Mouse (Mus musculus): ENCODE results near the gene Cacna1g. TPM values are rescaled to one million over a fixed set of nuclear protein-coding genes. Genes with fewer than 3 reads are reported as not detected.

Cacna1g gene
- total and polyA plus RNA-seq, 3 experiments: 1.7 to 3.7 (median 2.4) TPM

DNA sequence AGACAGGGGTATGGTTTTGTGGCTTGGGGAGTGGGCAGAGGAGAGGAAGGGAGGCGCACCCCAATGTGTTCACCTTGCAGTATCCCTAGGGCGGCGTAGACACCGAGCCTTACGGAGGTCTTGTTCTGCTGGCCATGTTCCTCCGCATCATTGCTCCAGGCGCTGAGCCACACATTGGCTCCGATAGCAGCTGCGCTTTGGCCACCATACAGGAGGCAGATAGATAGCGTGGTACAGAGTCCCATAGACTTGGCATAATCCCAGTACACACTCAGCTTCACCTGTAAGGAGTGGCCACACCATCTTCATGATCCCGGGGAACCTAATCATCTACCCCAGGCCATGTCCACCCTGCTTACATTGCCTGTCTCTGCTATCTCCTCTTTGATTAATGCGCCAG, 114.8 kb downstream of the Cacna1g start:
- H3K27ac ChIP-seq (ENCODE audit: insufficient read depth, low read depth): no peak overlapping the region
- no peak overlapping the region for H3K4me2 ChIP-seq (ENCODE audit: insufficient read depth, low read depth, poor library complexity, severe bottlenecking)
- no peak overlapping the region for H3K9ac ChIP-seq (ENCODE audit: insufficient read depth, low read depth)
- H3K36me3 ChIP-seq (replicated peaks in 1 of 2; ENCODE audit: control insufficient read depth in 1 of 2, insufficient read depth in 1 of 2, low read length in 1 of 2): no peaks in the 10 kb centered on the region
- peaks cover 24 to 53% of the 10 kb centered on the region in 2 experiments for H3K4me1 ChIP-seq (ENCODE audit: control insufficient read depth in 1 of 2, insufficient read depth in 2 of 2)
- dilution Hi-C loops (cut with MboI; ENCODE audit: extremely low pct_ligation_motif_present, extremely low pct_unique_long_range_greater_than_20kb, low sequenced_read_pairs) (no loop called here), in situ Hi-C loops (cut with MboI; ENCODE audit: low pct_ligation_motif_present, low pct_unique_long_range_greater_than_20kb, low sequenced_read_pairs) (no loop called here)
- no peak for DNase-seq (ENCODE audit: extremely low read depth)
- no peaks in the 10 kb centered on the region for H3K79me2 ChIP-seq (replicated peaks; ENCODE audit: control insufficient read depth, extremely low read depth, insufficient read depth, poor library complexity, severe bottlenecking)
- peaks cover 3% of the 10 kb centered on the region for H3K27me3 ChIP-seq (replicated peaks)
- H3K9me3 ChIP-seq (replicated peaks; ENCODE audit: low read length): no peaks in the 10 kb centered on the region
- H3K4me3 ChIP-seq (replicated peaks in 1 of 3; ENCODE audit: low read depth in 2 of 3, low read length in 2 of 3, poor library complexity in 1 of 3): no peak overlapping the region
- no peak for TF ChIP-seq MEF2A (IDR thresholded peaks at IDR 0.05; ENCODE audit: borderline replicate concordance, low read depth, low read length)
- no peak for TF ChIP-seq CTCF (conservative IDR thresholded peaks at IDR 0.05 in 1 of 2, IDR thresholded peaks at IDR 0.05 in 1 of 2; ENCODE audit: low read depth in 2 of 2, low read length in 2 of 2)
- no peak for TF ChIP-seq NELFE (IDR thresholded peaks at IDR 0.05; ENCODE audit: low read depth, low read length)
- TF ChIP-seq GABPA (IDR thresholded peaks at IDR 0.05; ENCODE audit: insufficient replicate concordance, low read depth, low read length): no peak
- no peak for TF ChIP-seq IRF4 (IDR thresholded peaks at IDR 0.05; ENCODE audit: low read depth, low read length)
- TF ChIP-seq MXI1 (IDR thresholded peaks at IDR 0.05; ENCODE audit: low read depth, low read length): no peak
- TF ChIP-seq TBP (conservative IDR thresholded peaks at IDR 0.05; ENCODE audit: low read depth, low read length): no peak
- no peak for TF ChIP-seq ETS1 (conservative IDR thresholded peaks at IDR 0.05; ENCODE audit: low read depth, low read length)
- TF ChIP-seq BHLHE40 (IDR thresholded peaks at IDR 0.05; ENCODE audit: low read depth, low read length): no peak
- TF ChIP-seq SMC3 (IDR thresholded peaks at IDR 0.05; ENCODE audit: low read depth, low read length): no peak
- TF ChIP-seq NRF1 (IDR thresholded peaks at IDR 0.05; ENCODE audit: low read depth, low read length): no peak

Other genes starting within 250 kb of the Cacna1g start
- gene Wfikkn2, start 228.2 kb downstream of the Cacna1g start, total RNA-seq (2012; rRNA removed): 0.04 and 0.08 TPM in 2 replicates
- 0.08 TPM in 1 of 2 replicates, not detected in the other for gene Wfikkn2, start 228.2 kb downstream of the Cacna1g start, total RNA-seq (2014; rRNA removed)
- 0.10 and 0.11 TPM in 2 replicates for gene Wfikkn2, start 228.2 kb downstream of the Cacna1g start, polyA plus RNA-seq (2012; ENCODE audit: insufficient read length, low read depth)
- 0.21 and 0.55 TPM in 2 replicates for gene Gm21885, start 192.3 kb downstream of the Cacna1g start, total RNA-seq (2012; rRNA removed)
- gene Gm21885, start 192.3 kb downstream of the Cacna1g start, total RNA-seq (2014; rRNA removed): not detected in 2 replicates
- gene Gm21885, start 192.3 kb downstream of the Cacna1g start, polyA plus RNA-seq (2012; ENCODE audit: insufficient read length, low read depth): 0.30 and 0.33 TPM in 2 replicates
- 57.7 and 82.3 TPM in 2 replicates for gene Luc7l3, start 152.2 kb downstream of the Cacna1g start, total RNA-seq (2012; rRNA removed)
- 69.8 and 82.2 TPM in 2 replicates for gene Luc7l3, start 152.2 kb downstream of the Cacna1g start, total RNA-seq (2014; rRNA removed)
- 246 and 318 TPM in 2 replicates for gene Luc7l3, start 152.2 kb downstream of the Cacna1g start, polyA plus RNA-seq (2012; ENCODE audit: insufficient read length, low read depth)
- 55.7 and 56.0 TPM in 2 replicates for gene Ankrd40, start 146.2 kb downstream of the Cacna1g start, total RNA-seq (2012; rRNA removed)
- 62.0 and 64.5 TPM in 2 replicates for gene Ankrd40, start 146.2 kb downstream of the Cacna1g start, total RNA-seq (2014; rRNA removed)
- 97.4 and 98.8 TPM in 2 replicates for gene Ankrd40, start 146.2 kb downstream of the Cacna1g start, polyA plus RNA-seq (2012; ENCODE audit: insufficient read length, low read depth)
- 0.08 and 0.21 TPM in 2 replicates for gene Abcc3, start 81.2 kb downstream of the Cacna1g start, total RNA-seq (2012; rRNA removed)
- 0.15 and 0.40 TPM in 2 replicates for gene Abcc3, start 81.2 kb downstream of the Cacna1g start, total RNA-seq (2014; rRNA removed)
- gene Abcc3, start 81.2 kb downstream of the Cacna1g start, polyA plus RNA-seq (2012; ENCODE audit: insufficient read length, low read depth): 0.46 and 0.66 TPM in 2 replicates
- not detected in 2 replicates for gene Spata20, start 12.0 kb upstream of the Cacna1g start, total RNA-seq (2012; rRNA removed)
- gene Spata20, start 12.0 kb upstream of the Cacna1g start, total RNA-seq (2014; rRNA removed): not detected in 2 replicates
- not detected in 2 replicates for gene Spata20, start 12.0 kb upstream of the Cacna1g start, polyA plus RNA-seq (2012; ENCODE audit: insufficient read length, low read depth)
- gene Epn3, start 25.8 kb upstream of the Cacna1g start, total RNA-seq (2012; rRNA removed): 0.04 TPM in 1 of 2 replicates, not detected in the other
- 0.05 TPM in 1 of 2 replicates, not detected in the other for gene Epn3, start 25.8 kb upstream of the Cacna1g start, total RNA-seq (2014; rRNA removed)
- 0.11 and 0.19 TPM in 2 replicates for gene Epn3, start 25.8 kb upstream of the Cacna1g start, polyA plus RNA-seq (2012; ENCODE audit: insufficient read length, low read depth)
- 1.3 and 3.1 TPM in 2 replicates for gene Mycbpap, start 47.5 kb upstream of the Cacna1g start, total RNA-seq (2012; rRNA removed)
- 0.08 and 0.43 TPM in 2 replicates for gene Mycbpap, start 47.5 kb upstream of the Cacna1g start, total RNA-seq (2014; rRNA removed)
- gene Mycbpap, start 47.5 kb upstream of the Cacna1g start, polyA plus RNA-seq (2012; ENCODE audit: insufficient read length, low read depth): 0.98 and 1.1 TPM in 2 replicates
- gene Rsad1, start 75.1 kb upstream of the Cacna1g start, total RNA-seq (2012; rRNA removed): 6.0 and 7.3 TPM in 2 replicates
- 7.2 and 9.3 TPM in 2 replicates for gene Rsad1, start 75.1 kb upstream of the Cacna1g start, total RNA-seq (2014; rRNA removed)
- gene Rsad1, start 75.1 kb upstream of the Cacna1g start, polyA plus RNA-seq (2012; ENCODE audit: insufficient read length, low read depth): 8.6 and 9.2 TPM in 2 replicates
- 0.13 and 0.17 TPM in 2 replicates for gene Chad, start 90.8 kb upstream of the Cacna1g start, total RNA-seq (2012; rRNA removed)
- gene Chad, start 90.8 kb upstream of the Cacna1g start, total RNA-seq (2014; rRNA removed): not detected in 2 replicates
- 0.41 and 0.53 TPM in 2 replicates for gene Chad, start 90.8 kb upstream of the Cacna1g start, polyA plus RNA-seq (2012; ENCODE audit: insufficient read length, low read depth)
- gene Acsf2, start 127.7 kb upstream of the Cacna1g start, total RNA-seq (2012; rRNA removed): 4.9 and 7.5 TPM in 2 replicates
- gene Acsf2, start 127.7 kb upstream of the Cacna1g start, total RNA-seq (2014; rRNA removed): 4.1 and 4.5 TPM in 2 replicates
- 24.1 and 25.7 TPM in 2 replicates for gene Acsf2, start 127.7 kb upstream of the Cacna1g start, polyA plus RNA-seq (2012; ENCODE audit: insufficient read length, low read depth)
- 324 and 412 TPM in 2 replicates for gene Lrrc59, start 155.6 kb upstream of the Cacna1g start, total RNA-seq (2012; rRNA removed)
- gene Lrrc59, start 155.6 kb upstream of the Cacna1g start, total RNA-seq (2014; rRNA removed): 325 and 338 TPM in 2 replicates
- 452 and 493 TPM in 2 replicates for gene Lrrc59, start 155.6 kb upstream of the Cacna1g start, polyA plus RNA-seq (2012; ENCODE audit: insufficient read length, low read depth)
- gene Mrpl27, start 179.6 kb upstream of the Cacna1g start, total RNA-seq (2012; rRNA removed): 104 and 114 TPM in 2 replicates
- gene Mrpl27, start 179.6 kb upstream of the Cacna1g start, total RNA-seq (2014; rRNA removed): 128 and 139 TPM in 2 replicates
- gene Mrpl27, start 179.6 kb upstream of the Cacna1g start, polyA plus RNA-seq (2012; ENCODE audit: insufficient read length, low read depth): 86.6 and 95.2 TPM in 2 replicates
- gene Eme1, start 179.8 kb upstream of the Cacna1g start, total RNA-seq (2012; rRNA removed): 36.8 and 46.9 TPM in 2 replicates
- gene Eme1, start 179.8 kb upstream of the Cacna1g start, total RNA-seq (2014; rRNA removed): 38.4 and 40.8 TPM in 2 replicates
- gene Eme1, start 179.8 kb upstream of the Cacna1g start, polyA plus RNA-seq (2012; ENCODE audit: insufficient read length, low read depth): 45.9 and 55.2 TPM in 2 replicates
- gene Xylt2, start 203.3 kb upstream of the Cacna1g start, total RNA-seq (2012; rRNA removed): 15.5 and 20.2 TPM in 2 replicates
- gene Xylt2, start 203.3 kb upstream of the Cacna1g start, total RNA-seq (2014; rRNA removed): 10.1 and 11.2 TPM in 2 replicates
- 15.2 and 16.3 TPM in 2 replicates for gene Xylt2, start 203.3 kb upstream of the Cacna1g start, polyA plus RNA-seq (2012; ENCODE audit: insufficient read length, low read depth)
- not detected in 2 replicates for gene Gm11541, start 230.3 kb upstream of the Cacna1g start, total RNA-seq (2012; rRNA removed)
- gene Gm11541, start 230.3 kb upstream of the Cacna1g start, total RNA-seq (2014; rRNA removed): 0.17 TPM in 1 of 2 replicates, not detected in the other
- gene Gm11541, start 230.3 kb upstream of the Cacna1g start, polyA plus RNA-seq (2012; ENCODE audit: insufficient read length, low read depth): not detected in 2 replicates